Mouse (Mus musculus) forebrain, embryonic 12.5 days (tissue): Measurements from ENCODE around the gene Lima1. TPM values are rescaled to one million over a fixed set of nuclear protein-coding genes. Genes with fewer than 3 reads are reported as not detected.
"Not testable (repeated sequence)": the region's sequence is repeated elsewhere in the genome, so short reads cannot be mapped to it uniquely, and the experiment has no call there.

Experiments used
- ATAC-seq: fragments of 200-750 bp; cut with Nextera tagmentation; 2 replicates; pipeline ENCODE4 v1.8.0; 2017; ENCODE audit warnings: moderate TSS enrichment; ENCODE audit not compliant: low FRiP score
- H3K27ac ChIP-seq: fragments of 300-500 bp; sonication (generic); 2 replicates; pipeline ENCODE4 v1.5.1; 2016; ENCODE audit warnings: mild to moderate bottlenecking
- H3K27me3 ChIP-seq: fragments of 300-500 bp; sonication (generic); 2 replicates; pipeline ENCODE4 v1.6.1; 2016; ENCODE audit warnings: mild to moderate bottlenecking
- H3K36me3 ChIP-seq: fragments of 300-500 bp; sonication (generic); replicated peaks from 2 replicates; pipeline ENCODE4 v1.6.1; 2016; ENCODE audit warnings: mild to moderate bottlenecking
- H3K4me1 ChIP-seq: fragments of 300-500 bp; sonication (generic); 2 replicates; pipeline ENCODE4 v1.6.1; 2016
- H3K4me2 ChIP-seq: fragments of 300-500 bp; sonication (generic); 2 replicates; pipeline ENCODE4 v1.6.1; 2016; ENCODE audit warnings: mild to moderate bottlenecking, moderate library complexity
- H3K4me3 ChIP-seq: fragments of 300-500 bp; sonication (generic); replicated peaks from 2 replicates; pipeline ENCODE4 v1.5.1; 2016; ENCODE audit warnings: mild to moderate bottlenecking
- H3K9ac ChIP-seq: fragments of 300-500 bp; sonication (generic); 2 replicates; pipeline ENCODE4 v1.6.1; 2016; ENCODE audit warnings: mild to moderate bottlenecking
- H3K9me3 ChIP-seq: fragments of 300-500 bp; sonication (generic); 2 replicates; pipeline ENCODE4 v1.6.1; 2016
- WGBS: fragments of 180-500 bp; shearing (Covaris S2); methylation state at CpG from one replicate; pipeline ENCODE4 v1.1.7; 2016; 5-methylcytosine and 5-hydroxymethylcytosine counted together
- polyA plus RNA-seq: library from polyadenylated mRNA; unstranded; fragments of >200 nt; fragmentation: Nextera tagmentation; extraction: Ambion mirVana; gene quantifications from 2 replicates; pipeline ENCODE4 v1.2.1, GENCODE M21; 2016

Gene Lima1
- polyA plus RNA-seq, 1 experiment from 2014 or later = 41.0 TPM

- Histone ChIP-seq H3K9me3 (no peaks in the 10 kb centered on the region), H3K27ac (no peak overlapping the region), H3K4me2 (no peak overlapping the region), H3K36me3 (no peaks in the 10 kb centered on the region), H3K9ac (no peak overlapping the region), H3K27me3 (no peaks in the 10 kb centered on the region), H3K4me1 (peaks cover 10% of the 10 kb centered on the region), H3K4me3 (no peak overlapping the region)
- ATAC-seq = no peak
- WGBS = 81% methylated on average over 3 of the region's 3 CpGs
Observed at GRCm38 (mm10) chr15:99891355-99891754, 16.1 kb upstream of the Lima1 start.

- no peaks in the 10 kb centered on the region for H3K36me3 ChIP-seq
- no peak overlapping the region for H3K9ac ChIP-seq
- WGBS = 62% methylated on average over 19 of the region's 19 CpGs
- no peak overlapping the region for H3K4me2 ChIP-seq
- H3K4me3 ChIP-seq = no peak overlapping the region
- H3K27me3 ChIP-seq = no peaks in the 10 kb centered on the region
- H3K9me3 ChIP-seq = no peaks in the 10 kb centered on the region
- peaks cover 10% of the 10 kb centered on the region for H3K4me1 ChIP-seq
- no peak for ATAC-seq
- no peak overlapping the region for H3K27ac ChIP-seq
Observed at GRCm38 (mm10) chr15:99890412-99891236, 15.4 kb upstream of the Lima1 start.

- Histone ChIP-seq H3K27ac (no peak overlapping the region), H3K4me2 (no peak overlapping the region), H3K4me3 (no peak overlapping the region), H3K4me1 (peaks cover 10% of the 10 kb centered on the region), H3K9me3 (no peaks in the 10 kb centered on the region), H3K27me3 (no peaks in the 10 kb centered on the region), H3K36me3 (no peaks in the 10 kb centered on the region), H3K9ac (no peak overlapping the region)
- WGBS = 40% methylated on average over 8 of the region's 8 CpGs
- ATAC-seq = peak; percentile 53; the same call in 1 of the 2 replicates
Observed at GRCm38 (mm10) chr15:99889275-99889874, 14.1 kb upstream of the Lima1 start.

- H3K27me3 ChIP-seq, H3K9me3 ChIP-seq, ATAC-seq, H3K4me3 ChIP-seq, H3K27ac ChIP-seq, H3K36me3 ChIP-seq, H3K9ac ChIP-seq, H3K4me2 ChIP-seq: not testable (repeated sequence)
- peaks cover 10% of the 10 kb centered on the region for H3K4me1 ChIP-seq
- 91% methylated on average over 2 of the region's 2 CpGs for WGBS
Observed at GRCm38 (mm10) chr15:99887130-99887529, 11.9 kb upstream of the Lima1 start.

- Histone ChIP-seq H3K4me1 (no peaks in the 10 kb centered on the region), H3K4me3 (no peak overlapping the region), H3K9me3 (no peaks in the 10 kb centered on the region), H3K27ac (no peak overlapping the region), H3K27me3 (no peaks in the 10 kb centered on the region), H3K4me2 (no peak overlapping the region), H3K36me3 (no peaks in the 10 kb centered on the region), H3K9ac (no peak overlapping the region)
- ATAC-seq = no peak
- WGBS = 90% methylated on average over 12 of the region's 12 CpGs
Observed at GRCm38 (mm10) chr15:99884038-99884437, 8.8 kb upstream of the Lima1 start.

GRCm38 (mm10) chr15:99878541-99878940, 3.3 kb upstream of the Lima1 start:
- Histone ChIP-seq H3K27me3 (no peaks in the 10 kb centered on the region), H3K4me2 (no peak overlapping the region), H3K27ac (no peak overlapping the region), H3K4me3 (no peak overlapping the region), H3K36me3 (no peaks in the 10 kb centered on the region), H3K4me1 (peaks cover 16% of the 10 kb centered on the region), H3K9me3 (no peaks in the 10 kb centered on the region), H3K9ac (no peak overlapping the region)
- no peak for ATAC-seq
- 93% methylated on average over 5 of the region's 5 CpGs for WGBS

- Histone ChIP-seq H3K27me3 (no peaks in the 10 kb centered on the region), H3K4me3 (peak overlapping the region; percentile 72), H3K4me2 (peak overlapping the region; percentile 96), H3K9ac (peak overlapping the region; percentile 71), H3K4me1 (peaks cover 19% of the 10 kb centered on the region), H3K9me3 (no peaks in the 10 kb centered on the region), H3K36me3 (no peaks in the 10 kb centered on the region), H3K27ac (0 out of 2 replicates have a peak overlapping the region, but pooled peaks have one; percentile 3)
- peak; percentile 58 for ATAC-seq
- 4% methylated on average over 30 of the region's 30 CpGs for WGBS
Observed at GRCm38 (mm10) chr15:99874612-99875333, 483 bp downstream of the Lima1 start.

- H3K36me3 ChIP-seq = no peaks in the 10 kb centered on the region
- WGBS = 61% methylated on average over 3 of the region's 3 CpGs
- no peaks in the 10 kb centered on the region for H3K9me3 ChIP-seq
- H3K4me1 ChIP-seq = peaks cover 19% of the 10 kb centered on the region
- H3K27me3 ChIP-seq = no peaks in the 10 kb centered on the region
- H3K4me3 ChIP-seq = no peak overlapping the region
- no peak for ATAC-seq
- no peak overlapping the region for H3K27ac ChIP-seq
- no peak overlapping the region for H3K9ac ChIP-seq
- no peak overlapping the region for H3K4me2 ChIP-seq
Observed at GRCm38 (mm10) chr15:99872543-99872942, 2.7 kb downstream of the Lima1 start.

GRCm38 (mm10) chr15:99867654-99868053, 7.6 kb downstream of the Lima1 start:
- no peak for ATAC-seq
- Histone ChIP-seq H3K9ac (no peak overlapping the region), H3K27me3 (no peaks in the 10 kb centered on the region), H3K4me1 (0 out of 2 replicates have a peak, but pooled peaks cover 4% of the 10 kb centered on the region), H3K36me3 (no peaks in the 10 kb centered on the region), H3K4me3 (no peak overlapping the region), H3K4me2 (no peak overlapping the region), H3K27ac (no peak overlapping the region), H3K9me3 (no peaks in the 10 kb centered on the region)
- 83% methylated on average over 4 of the region's 4 CpGs for WGBS

- Histone ChIP-seq H3K9me3 (no peaks in the 10 kb centered on the region), H3K4me1 (peaks cover 10% of the 10 kb centered on the region; the same call in 1 of the 2 replicates), H3K9ac (no peak overlapping the region), H3K27me3 (no peaks in the 10 kb centered on the region), H3K4me3 (no peak overlapping the region), H3K36me3 (no peaks in the 10 kb centered on the region), H3K4me2 (no peak overlapping the region), H3K27ac (no peak overlapping the region)
- ATAC-seq = no peak
- 78% methylated on average over 15 of the region's 15 CpGs for WGBS
Observed at GRCm38 (mm10) chr15:99866450-99867221, 8.6 kb downstream of the Lima1 start.

GRCm38 (mm10) chr15:99865942-99866341, 9.3 kb downstream of the Lima1 start:
- 53% methylated on average over 5 of the region's 5 CpGs for WGBS
- Histone ChIP-seq H3K4me1 (peaks cover 10% of the 10 kb centered on the region; the same call in 1 of the 2 replicates), H3K4me3 (no peak overlapping the region), H3K9ac (no peak overlapping the region), H3K27me3 (no peaks in the 10 kb centered on the region), H3K4me2 (no peak overlapping the region), H3K36me3 (no peaks in the 10 kb centered on the region), H3K27ac (no peak overlapping the region), H3K9me3 (no peaks in the 10 kb centered on the region)
- no peak for ATAC-seq

- WGBS = 89% methylated on average over 20 of the region's 20 CpGs
- Histone ChIP-seq H3K36me3 (no peaks in the 10 kb centered on the region), H3K4me1 (peaks cover 10% of the 10 kb centered on the region; the same call in 1 of the 2 replicates), H3K9ac (no peak overlapping the region), H3K4me3 (no peak overlapping the region), H3K27me3 (no peaks in the 10 kb centered on the region), H3K27ac (no peak overlapping the region), H3K9me3 (no peaks in the 10 kb centered on the region), H3K4me2 (no peak overlapping the region)
- no peak for ATAC-seq
Observed at GRCm38 (mm10) chr15:99865494-99865941, 9.7 kb downstream of the Lima1 start.
